11 mouse cellular contexts compared by ENCODE assay signal in the genomic region with DNA sequence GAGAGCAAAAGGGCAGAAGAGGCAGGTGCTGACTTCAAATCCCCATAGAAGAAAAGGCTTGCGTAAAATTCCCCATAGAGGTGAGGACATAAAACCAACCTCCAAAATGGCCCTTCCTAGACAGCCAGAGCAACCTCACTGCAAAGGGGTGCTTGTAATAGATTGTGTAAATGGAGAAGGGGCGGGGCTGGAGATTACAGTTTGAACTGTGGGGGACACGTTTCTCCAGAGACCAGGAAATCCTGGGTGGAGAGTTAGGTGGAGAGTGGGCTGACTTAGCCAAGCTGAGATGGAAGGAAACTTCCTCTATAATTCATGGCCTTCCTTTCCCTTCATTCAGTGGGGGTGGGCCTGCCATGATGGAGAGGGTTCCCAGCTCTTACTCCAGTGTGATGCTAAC.
"Had no signal": no experiment of that assay in that cellular context is flagged by ENCODE, and none has a peak within 500 bp of the region (broad histone marks: within the 10 kb centered on the region; RNA-seq: fewer than 3 reads in every experiment).

No protein-coding gene starts in this region.

- H3K4me1 ChIP-seq: midbrain, embryonic 13.5 days had no signal

- H3K4me3 ChIP-seq: limb, embryonic 12.5 days; liver, embryonic 15.5 days; midbrain, embryonic 13.5 days had no signal

- DNase-seq: kidney, postnatal 25 days; layer of hippocampus, adult 9-11 months; layer of hippocampus, postnatal 36 days; lung, adult 2 months; lung, postnatal 4 days; right cerebral cortex, postnatal 25 days; thymus, postnatal 36 days had no signal

- H3K9me3 ChIP-seq: limb, embryonic 12.5 days; liver, embryonic 15.5 days; midbrain, embryonic 13.5 days had no signal

- H3K27me3 ChIP-seq: limb, embryonic 12.5 days; liver, embryonic 15.5 days; midbrain, embryonic 13.5 days had no signal

- ATAC-seq: lung, postnatal 0 days; midbrain, embryonic 13.5 days had no signal

- H3K9ac ChIP-seq: limb, embryonic 12.5 days; liver, embryonic 15.5 days; midbrain, embryonic 13.5 days had no signal

- H3K27ac ChIP-seq: limb, embryonic 12.5 days; liver, embryonic 15.5 days; midbrain, embryonic 13.5 days had no signal

- H3K36me3 ChIP-seq: limb, embryonic 12.5 days; liver, embryonic 15.5 days; midbrain, embryonic 13.5 days had no signal

- H3K4me2 ChIP-seq: limb, embryonic 12.5 days; liver, embryonic 15.5 days; midbrain, embryonic 13.5 days had no signal
